Mouse (Mus musculus): ENCODE measurements around the gene Slf1.

DNA sequence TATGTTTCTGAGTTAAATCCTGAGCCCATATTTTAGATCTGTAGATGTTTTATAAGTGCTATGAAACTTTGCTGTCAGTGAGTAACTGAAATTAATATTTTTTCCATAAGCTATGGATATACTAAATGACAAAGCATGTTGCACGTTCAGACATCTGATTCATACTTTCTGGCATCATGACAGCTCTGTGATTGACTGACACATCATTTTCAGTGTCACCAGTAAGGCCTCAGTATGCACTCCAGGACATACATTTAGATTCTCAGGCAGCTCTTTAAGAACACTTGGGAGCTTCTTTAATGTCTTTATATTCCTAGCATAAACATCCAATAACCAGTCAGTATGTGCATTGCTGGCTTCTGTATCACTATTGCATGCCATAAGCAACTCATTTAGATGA, 91.9 kb downstream of the Slf1 start:
- TF ChIP-seq CTCF (IDR thresholded peaks at IDR 0.05; ENCODE audit: low read depth, low read length) (no peak), GATA1 (IDR thresholded peaks at IDR 0.05; ENCODE audit: borderline replicate concordance, low read length) (no peak)

Data from G1E (cell line).